Comparison of ENCODE assay signal across 25 mouse cellular contexts in genomic region chr9:46269125-46269524, GRCm38 (mm10). TPM values are rescaled to one million over a fixed set of nuclear protein-coding genes. Genes with fewer than 3 reads are reported as not detected.
DNase-seq lines count a peak whose midpoint lies in the region; ATAC-seq and TF ChIP-seq lines count a peak whose summit lies in the region.
"Had no signal": no experiment of that assay in that cellular context is flagged by ENCODE, and none has a peak within 500 bp of the region (broad histone marks: within the 10 kb centered on the region; RNA-seq: fewer than 3 reads in every experiment).

No protein-coding gene starts in this region.

- 0 out of 2 replicates have a peak, but pooled peaks have one; percentile 56 for TF ChIP-seq POLR2A in liver, adult 2 months (IDR thresholded peaks at IDR 0.05; ENCODE audit: extremely low read depth, insufficient read depth, low read length)

- no peaks in the 10 kb centered on the region for H3K36me3 ChIP-seq in embryonic facial prominence, embryonic 14.5 days (ENCODE audit: control insufficient read depth, insufficient read depth, low read length)
- peaks cover under 1% of the 10 kb centered on the region; the same call in 1 of the 2 replicates for H3K36me3 ChIP-seq in embryonic facial prominence, embryonic 10.5 days (replicated peaks)
- peaks cover 11% of the 10 kb centered on the region for H3K36me3 ChIP-seq in liver, adult 2 months (ENCODE audit: control insufficient read depth, insufficient read depth, low read length)
- H3K36me3 ChIP-seq in liver, postnatal 0 days (replicated peaks; ENCODE audit: insufficient read depth, low read length) = no peaks in the 10 kb centered on the region; the same call in 1 of the 2 replicates
- H3K36me3 ChIP-seq in liver, embryonic 11.5 days (ENCODE audit: control insufficient read depth, insufficient read depth, low read length) = no peaks in the 10 kb centered on the region

- no peak for TF ChIP-seq EP300 in liver, postnatal 0 days (IDR thresholded peaks at IDR 0.05; ENCODE audit: low read depth)

- peak; percentile 15; the same call in 1 of the 2 replicates for TF ChIP-seq CTCF in liver, adult 2 months (IDR thresholded peaks at IDR 0.05; ENCODE audit: low read depth, low read length)
- TF ChIP-seq CTCF in liver, postnatal 0 days (IDR thresholded peaks at IDR 0.05; ENCODE audit: low read depth) = no peak

- DNase-seq in embryonic facial prominence, embryonic 14.5 days (ENCODE audit: low spot score) = no peak
- no peak for DNase-seq in embryonic facial prominence, embryonic 10.5 days (ENCODE audit: low spot score)
- DNase-seq in liver, adult 2 months (ENCODE audit: extremely low read depth, low read depth, low spot score) = peak; percentile 55
- no peak for DNase-seq in liver
- no peak for DNase-seq in liver, postnatal 0 days
- DNase-seq in liver, embryonic 11.5 days (ENCODE audit: low spot score) = no peak
- DNase-seq: adrenal gland, adult 2 months; adrenal gland, adult 8-10 months; adrenal gland, postnatal 10 days; adrenal gland, postnatal 14 days; adrenal gland, postnatal 25 days; adrenal gland, postnatal 36 days; B cell, adult 2 months; cerebellum, adult 11 months; cerebellum, adult 11-12 months; cerebellum, adult 18-20 months had no signal

- WGBS in embryonic facial prominence, embryonic 14.5 days = 92% methylated on average over 5 of the region's 5 CpGs
- 85% methylated on average over 5 of the region's 5 CpGs for WGBS in embryonic facial prominence, embryonic 10.5 days
- 37% methylated on average over 5 of the region's 5 CpGs for WGBS in liver, adult 2 months
- WGBS in liver, postnatal 0 days (ENCODE audit: insufficient replicate concordance) = 87% methylated on average over 5 of the region's 5 CpGs
- WGBS in liver, embryonic 11.5 days = 90% methylated on average over 5 of the region's 5 CpGs

- H3K4me3 ChIP-seq in embryonic facial prominence, embryonic 14.5 days (ENCODE audit: low read depth, low read length) = no peak overlapping the region
- H3K4me3 ChIP-seq in embryonic facial prominence, embryonic 10.5 days = no peak overlapping the region
- H3K4me3 ChIP-seq in liver, adult 2 months (ENCODE audit: insufficient read depth, low read depth, low read length) = peak overlapping the region; percentile 63
- H3K4me3 ChIP-seq in liver, postnatal 0 days (ENCODE audit: low read depth, low read length) = peak overlapping the region; percentile 38
- no peak overlapping the region for H3K4me3 ChIP-seq in liver, embryonic 11.5 days (ENCODE audit: low read depth, low read length)

- H3K79me2 ChIP-seq in liver, adult 2 months (ENCODE audit: control insufficient read depth, insufficient read depth, low read length) = peaks cover 3% of the 10 kb centered on the region; the same call in 1 of the 2 replicates

- no peak overlapping the region for H3K27ac ChIP-seq in embryonic facial prominence, embryonic 14.5 days (replicated peaks; ENCODE audit: low read depth, low read length)
- H3K27ac ChIP-seq in embryonic facial prominence, embryonic 10.5 days (replicated peaks) = no peak overlapping the region
- H3K27ac ChIP-seq in liver, adult 2 months (replicated peaks; ENCODE audit: insufficient read depth, low read depth, low read length) = peak overlapping the region; percentile 88
- peak overlapping the region; percentile 79 for H3K27ac ChIP-seq in liver, postnatal 0 days (ENCODE audit: low read depth)
- H3K27ac ChIP-seq in liver, embryonic 11.5 days (ENCODE audit: low read depth, low read length) = no peak overlapping the region

- no peaks in the 10 kb centered on the region for H3K9me3 ChIP-seq in embryonic facial prominence, embryonic 14.5 days (ENCODE audit: control insufficient read depth, low read length)
- no peaks in the 10 kb centered on the region for H3K9me3 ChIP-seq in embryonic facial prominence, embryonic 10.5 days
- no peaks in the 10 kb centered on the region for H3K9me3 ChIP-seq in liver, postnatal 0 days (ENCODE audit: low read length)
- H3K9me3 ChIP-seq in liver, embryonic 11.5 days (ENCODE audit: control insufficient read depth, low read length) = no peaks in the 10 kb centered on the region
- H3K9me3 ChIP-seq: G1E had no signal

- H3K9ac ChIP-seq in embryonic facial prominence, embryonic 14.5 days (ENCODE audit: low read depth, low read length) = 0 out of 2 replicates have a peak overlapping the region, but pooled peaks have one; percentile 5
- peak overlapping the region; percentile 79 for H3K9ac ChIP-seq in liver, adult 2 months (ENCODE audit: low read depth, low read length)
- H3K9ac ChIP-seq in liver, postnatal 0 days (replicated peaks) = peak overlapping the region; percentile 63
- no peak overlapping the region for H3K9ac ChIP-seq in liver, embryonic 11.5 days (ENCODE audit: low read depth, low read length)

- H3K4me2 ChIP-seq in embryonic facial prominence, embryonic 14.5 days (ENCODE audit: low read depth, low read length) = no peak overlapping the region
- H3K4me2 ChIP-seq in liver, postnatal 0 days (ENCODE audit: low read depth, low read length) = peak overlapping the region; percentile 65
- H3K4me2 ChIP-seq in liver, embryonic 11.5 days = no peak overlapping the region

- no peak for ATAC-seq in embryonic facial prominence, embryonic 14.5 days (ENCODE audit: low read depth)
- no peak for ATAC-seq in liver, postnatal 0 days
- ATAC-seq in liver, embryonic 11.5 days (replicated peaks; ENCODE audit: low FRiP score) = no peak
- ATAC-seq: activated CD4-positive, CD25-positive, alpha-beta regulatory T cell, adult 4 months; CD4-positive, CD25-positive, alpha-beta regulatory T cell, adult 4 months; Patski had no signal

- peaks cover 3% of the 10 kb centered on the region; the same call in 1 of the 2 replicates for H3K27me3 ChIP-seq in embryonic facial prominence, embryonic 14.5 days (replicated peaks; ENCODE audit: control insufficient read depth, insufficient read depth, low read length)
- peaks cover 43% of the 10 kb centered on the region for H3K27me3 ChIP-seq in embryonic facial prominence, embryonic 10.5 days (replicated peaks; ENCODE audit: low read depth, poor library complexity, severe bottlenecking)
- no peaks in the 10 kb centered on the region for H3K27me3 ChIP-seq in liver, adult 2 months (ENCODE audit: control insufficient read depth, insufficient read depth, low read length)
- H3K27me3 ChIP-seq in liver, postnatal 0 days (ENCODE audit: insufficient read depth, low read length) = no peaks in the 10 kb centered on the region
- peaks cover 12% of the 10 kb centered on the region for H3K27me3 ChIP-seq in liver, embryonic 11.5 days (replicated peaks; ENCODE audit: control insufficient read depth, insufficient read depth, low read length)
- H3K27me3 ChIP-seq: CH12.LX had no signal

- no peaks in the 10 kb centered on the region for H3K4me1 ChIP-seq in embryonic facial prominence, embryonic 14.5 days (ENCODE audit: control insufficient read depth, insufficient read depth, low read length)
- peaks cover 28% of the 10 kb centered on the region for H3K4me1 ChIP-seq in embryonic facial prominence, embryonic 10.5 days
- H3K4me1 ChIP-seq in liver, adult 2 months (ENCODE audit: control insufficient read depth, insufficient read depth, low read length) = peaks cover 7% of the 10 kb centered on the region
- H3K4me1 ChIP-seq in liver, postnatal 0 days (ENCODE audit: insufficient read depth) = peaks cover 9% of the 10 kb centered on the region; the same call in 1 of the 2 replicates
- H3K4me1 ChIP-seq in liver, embryonic 11.5 days (replicated peaks; ENCODE audit: control insufficient read depth, insufficient read depth, low read length) = peaks cover 7% of the 10 kb centered on the region

RNA-seq across cellular contexts. Expression of gene Apoa5, which starts 0.7 kb away (rescaled TPM):
- polyA plus RNA-seq in embryonic facial prominence, embryonic 14.5 days (2014; fragmentation: Nextera tagmentation; extraction: Ambion mirVana) = not detected in 2 replicates
- not detected in 2 replicates for polyA plus RNA-seq in embryonic facial prominence, embryonic 10.5 days (2016; fragmentation: Nextera tagmentation; extraction: Ambion mirVana)
- total RNA-seq in liver, adult 2 months (2014; rRNA removed) = 771 and 1,014 TPM in 2 replicates
- 2,298 and 3,079 TPM in 2 replicates for polyA plus RNA-seq in liver, adult 2 months (2012; rRNA removed)
- polyA plus RNA-seq in liver, postnatal 0 days (2015; fragmentation: Nextera tagmentation; extraction: Ambion mirVana) = 771 and 869 TPM in 2 replicates
- 0.21 and 0.38 TPM in 2 replicates for polyA plus RNA-seq in liver, embryonic 11.5 days (2014; fragmentation: Nextera tagmentation; extraction: Ambion mirVana)
- total RNA-seq: adrenal gland, postnatal 25 days; MEL had no signal
- polyA plus RNA-seq: activated CD4-positive, CD25-positive, alpha-beta regulatory T cell, adult 4 months; brain, embryonic 14.5 days; C2C12; CD4-positive, CD25-positive, alpha-beta regulatory T cell, adult 4 months; G1E; Patski had no signal

RNA-seq across cellular contexts. Expression of gene Zpr1, which starts 3.7 kb away (rescaled TPM):
- polyA plus RNA-seq in embryonic facial prominence, embryonic 14.5 days (2014; fragmentation: Nextera tagmentation; extraction: Ambion mirVana) = 54.2 and 54.6 TPM in 2 replicates
- polyA plus RNA-seq in embryonic facial prominence, embryonic 10.5 days (2016; fragmentation: Nextera tagmentation; extraction: Ambion mirVana) = 70.8 and 71.1 TPM in 2 replicates
- total RNA-seq in liver, adult 2 months (2014; rRNA removed) = 25.9 and 42.4 TPM in 2 replicates
- 19.5 and 23.0 TPM in 2 replicates for polyA plus RNA-seq in liver, adult 2 months (2012; rRNA removed)
- polyA plus RNA-seq in liver, postnatal 0 days (2015; fragmentation: Nextera tagmentation; extraction: Ambion mirVana) = 20.6 and 21.8 TPM in 2 replicates
- 92.6 and 96.7 TPM in 2 replicates for polyA plus RNA-seq in liver, embryonic 11.5 days (2014; fragmentation: Nextera tagmentation; extraction: Ambion mirVana)

RNA-seq across cellular contexts. Expression of gene Bud13, which starts 13.7 kb away (rescaled TPM):
- 19.1 and 23.3 TPM in 2 replicates for polyA plus RNA-seq in embryonic facial prominence, embryonic 14.5 days (2014; fragmentation: Nextera tagmentation; extraction: Ambion mirVana)
- polyA plus RNA-seq in embryonic facial prominence, embryonic 10.5 days (2016; fragmentation: Nextera tagmentation; extraction: Ambion mirVana) = 34.3 and 34.7 TPM in 2 replicates
- 2.6 and 3.0 TPM in 2 replicates for total RNA-seq in liver, adult 2 months (2014; rRNA removed)
- 3.2 and 3.6 TPM in 2 replicates for polyA plus RNA-seq in liver, adult 2 months (2012; rRNA removed)
- 4.0 TPM in 2 replicates for polyA plus RNA-seq in liver, postnatal 0 days (2015; fragmentation: Nextera tagmentation; extraction: Ambion mirVana)
- polyA plus RNA-seq in liver, embryonic 11.5 days (2014; fragmentation: Nextera tagmentation; extraction: Ambion mirVana) = 20.7 and 22.4 TPM in 2 replicates

RNA-seq across cellular contexts. Expression of gene Apoa4, which starts 28.6 kb away (rescaled TPM):
- polyA plus RNA-seq in embryonic facial prominence, embryonic 14.5 days (2014; fragmentation: Nextera tagmentation; extraction: Ambion mirVana) = 0.13 TPM in 1 of 2 replicates, not detected in the other
- polyA plus RNA-seq in embryonic facial prominence, embryonic 10.5 days (2016; fragmentation: Nextera tagmentation; extraction: Ambion mirVana) = not detected in 2 replicates
- total RNA-seq in liver, adult 2 months (2014; rRNA removed) = 187 and 323 TPM in 2 replicates
- polyA plus RNA-seq in liver, adult 2 months (2012; rRNA removed) = 177 and 239 TPM in 2 replicates
- polyA plus RNA-seq in liver, postnatal 0 days (2015; fragmentation: Nextera tagmentation; extraction: Ambion mirVana) = 256 and 423 TPM in 2 replicates
- not detected in 2 replicates for polyA plus RNA-seq in liver, embryonic 11.5 days (2014; fragmentation: Nextera tagmentation; extraction: Ambion mirVana)
- total RNA-seq: adrenal gland, postnatal 25 days; CH12.LX; ES-E14; G1E; MEL had no signal
- polyA plus RNA-seq: activated CD4-positive, CD25-positive, alpha-beta regulatory T cell, adult 4 months; C2C12; CD4-positive, CD25-positive, alpha-beta regulatory T cell, adult 4 months; G1E; Patski had no signal

RNA-seq across cellular contexts. Expression of gene Apoc3, which starts 33.7 kb away (rescaled TPM):
- not detected in 2 replicates for polyA plus RNA-seq in embryonic facial prominence, embryonic 14.5 days (2014; fragmentation: Nextera tagmentation; extraction: Ambion mirVana)
- polyA plus RNA-seq in embryonic facial prominence, embryonic 10.5 days (2016; fragmentation: Nextera tagmentation; extraction: Ambion mirVana) = not detected in 2 replicates
- 2,319 and 2,365 TPM in 2 replicates for total RNA-seq in liver, adult 2 months (2014; rRNA removed)
- polyA plus RNA-seq in liver, adult 2 months (2012; rRNA removed) = 8,710 and 9,739 TPM in 2 replicates
- polyA plus RNA-seq in liver, postnatal 0 days (2015; fragmentation: Nextera tagmentation; extraction: Ambion mirVana) = 453 and 541 TPM in 2 replicates
- polyA plus RNA-seq in liver, embryonic 11.5 days (2014; fragmentation: Nextera tagmentation; extraction: Ambion mirVana) = 1.4 and 4.2 TPM in 2 replicates
- total RNA-seq: CH12.LX, ES-E14, MEL had no signal
- polyA plus RNA-seq: activated CD4-positive, CD25-positive, alpha-beta regulatory T cell, adult 4 months; brain, embryonic 14.5 days; C2C12; CD4-positive, CD25-positive, alpha-beta regulatory T cell, adult 4 months; G1E; Patski had no signal

Comparison
In these comparisons a context has a peak if more than half of its experiments do, and no peak if none do; other contexts are left out.
1. H3K27ac ChIP-seq: peak in liver, adult 2 months (single experiment) and liver, postnatal 0 days (single experiment); none in embryonic facial prominence, embryonic 14.5 days (single experiment), embryonic facial prominence, embryonic 10.5 days (single experiment) and liver, embryonic 11.5 days (single experiment).
2. H3K4me3 ChIP-seq: peak in liver, adult 2 months (single experiment) and liver, postnatal 0 days (single experiment); none in embryonic facial prominence, embryonic 14.5 days (single experiment), embryonic facial prominence, embryonic 10.5 days (single experiment) and liver, embryonic 11.5 days (single experiment).
3. RNA of gene Apoa5, which starts 0.7 kb away (polyA plus RNA-seq): 2,298 to 3,079 TPM in liver, adult 2 months and 771 to 869 TPM in liver, postnatal 0 days; 0.21 to 0.38 TPM in liver, embryonic 11.5 days, not detected in embryonic facial prominence, embryonic 14.5 days and not detected in embryonic facial prominence, embryonic 10.5 days; every median in the first group is over 100 times any median in the second.